Mouse (Mus musculus): ENCODE data around the gene Akt1s1.

Akt1s1 gene

DNA sequence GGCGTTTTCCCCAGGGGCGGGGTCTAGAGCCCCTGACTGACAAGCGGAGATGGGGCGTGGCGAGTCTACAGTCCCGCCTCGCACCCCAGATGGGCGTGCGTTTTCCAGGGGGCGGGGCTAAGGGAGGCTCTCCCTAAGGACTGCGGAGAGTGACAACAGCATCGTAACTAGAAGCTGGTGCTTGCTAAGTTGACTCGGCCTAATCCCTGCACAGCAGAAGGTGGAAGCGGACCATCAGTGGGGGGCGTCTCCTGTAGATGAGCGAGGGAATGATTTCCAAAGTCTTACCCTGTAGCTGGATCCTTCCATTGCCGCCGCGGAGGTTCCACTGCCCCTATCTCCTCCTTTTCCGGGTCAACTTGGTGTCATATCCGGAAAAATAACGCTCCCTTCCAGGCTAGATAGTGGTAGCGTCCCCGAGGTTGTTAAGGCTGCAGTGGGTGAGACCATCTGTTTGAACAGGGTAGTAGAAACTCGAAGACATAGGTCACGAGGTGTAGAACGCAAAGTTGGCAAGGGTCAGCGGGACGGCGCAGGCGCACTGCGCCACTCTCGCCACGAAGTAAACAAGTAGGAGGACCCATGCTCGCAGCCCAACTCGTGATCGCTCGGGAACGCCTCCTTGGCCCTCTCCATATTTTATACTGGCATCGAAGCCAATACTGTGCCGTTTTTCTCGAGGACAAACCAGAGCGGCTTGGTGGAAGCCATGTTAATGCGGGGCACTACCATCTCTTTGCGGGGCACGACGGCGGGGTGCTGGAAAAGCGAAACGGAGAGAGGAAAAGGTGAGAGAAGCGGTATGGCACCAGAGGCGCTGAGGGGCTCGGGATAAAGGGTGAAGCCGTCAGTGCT, at the start of gene Akt1s1, which contains the start of gene Tbc1d17:
Akt1s1 (plus strand) TSS at position 431 of the 855 bp plus-strand sequence.
Tbc1d17 (minus strand) TSS at position 519 of the 855 bp plus-strand sequence.
- peak; percentile 99 to 100 for DNase-seq

DNA sequence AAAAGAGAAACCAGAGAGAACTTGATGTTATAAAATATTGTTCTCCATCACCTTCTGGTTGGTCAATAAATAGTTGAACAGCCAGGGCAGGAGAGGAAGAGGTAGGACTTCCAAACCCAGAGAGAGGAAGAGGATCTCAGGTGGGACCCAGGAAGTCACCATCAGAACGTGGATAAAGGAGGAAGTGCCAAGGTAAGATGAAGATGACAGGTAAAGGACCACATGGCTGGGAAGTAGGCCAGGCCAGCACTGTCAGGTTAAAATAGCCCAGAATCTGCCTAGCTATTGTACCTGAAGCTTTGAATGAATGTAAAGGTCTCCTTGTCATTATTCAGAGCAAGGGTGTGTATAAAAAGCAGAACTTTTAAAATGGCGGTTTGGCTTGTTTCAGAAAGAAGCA, 39.9 kb upstream of the Akt1s1 start:
- DNase-seq, result no peak

DNA sequence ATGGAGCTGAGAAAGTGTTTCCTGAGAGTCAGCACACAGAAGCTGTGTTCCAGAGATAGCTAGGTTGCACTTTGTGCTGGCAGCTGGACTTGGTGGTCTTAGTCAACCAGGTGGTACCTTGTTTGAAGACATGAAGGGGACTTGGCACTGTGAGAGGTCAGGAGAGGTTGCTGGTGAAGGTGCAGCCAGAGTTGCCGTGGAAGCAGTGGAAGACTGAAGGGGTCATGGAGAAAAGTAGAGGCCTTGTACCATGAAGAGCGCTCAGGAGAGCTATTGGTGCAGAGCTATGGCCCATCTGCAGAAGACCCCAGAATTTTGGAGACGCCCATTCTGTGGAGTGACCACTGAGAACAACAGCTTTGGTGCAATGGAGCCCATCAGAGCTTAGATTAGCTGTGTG, 39.3 kb upstream of the Akt1s1 start:
- DNase-seq, result no peak

DNA sequence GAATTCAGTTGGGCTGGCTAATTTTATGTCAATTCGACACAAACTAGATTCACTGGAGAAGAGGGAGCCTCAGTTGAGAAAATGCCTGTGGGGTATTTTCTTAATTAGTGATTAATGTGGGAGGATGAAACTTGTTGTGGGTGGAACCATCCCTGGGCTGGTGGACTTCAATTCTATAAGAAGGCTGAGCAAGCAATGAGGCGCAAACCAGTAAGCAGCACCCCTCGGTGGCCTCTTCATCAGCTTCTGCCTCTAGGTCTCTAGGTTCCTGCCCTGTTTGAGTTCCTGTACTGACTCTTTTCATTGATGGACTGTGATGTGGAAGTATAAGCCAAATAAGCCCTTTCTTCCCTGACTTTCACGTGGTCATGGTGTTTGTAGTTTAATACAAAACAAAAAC, 38.4 kb upstream of the Akt1s1 start:
- DNase-seq, result no peak

GRCm38 (mm10) chr7:44810819-44811557, 37.8 kb upstream of the Akt1s1 start:
- no peak for DNase-seq

- no peak for DNase-seq
These were observed 36.0 kb upstream of the Akt1s1 start for GRCm38 (mm10) chr7:44812651-44813325.

DNA sequence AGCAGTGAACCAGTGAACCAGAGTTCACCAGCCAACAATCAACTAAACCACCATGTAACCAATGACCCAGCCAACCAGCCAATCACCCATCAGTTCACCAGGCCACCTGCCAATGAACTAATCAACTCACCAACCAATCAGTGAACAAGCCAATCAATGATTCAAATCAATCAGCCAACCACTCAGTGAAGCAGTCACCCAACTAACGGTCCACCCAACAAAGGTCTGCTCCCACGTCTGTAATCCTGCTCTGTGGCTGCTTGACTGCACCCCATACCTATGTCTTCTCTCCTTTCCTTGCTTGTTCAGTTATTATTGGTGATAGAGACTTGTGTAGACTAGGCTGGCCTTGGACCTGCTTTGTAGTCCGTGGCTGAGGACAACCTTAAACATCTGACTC, 34.8 kb upstream of the Akt1s1 start:
- no peak for DNase-seq

DNA sequence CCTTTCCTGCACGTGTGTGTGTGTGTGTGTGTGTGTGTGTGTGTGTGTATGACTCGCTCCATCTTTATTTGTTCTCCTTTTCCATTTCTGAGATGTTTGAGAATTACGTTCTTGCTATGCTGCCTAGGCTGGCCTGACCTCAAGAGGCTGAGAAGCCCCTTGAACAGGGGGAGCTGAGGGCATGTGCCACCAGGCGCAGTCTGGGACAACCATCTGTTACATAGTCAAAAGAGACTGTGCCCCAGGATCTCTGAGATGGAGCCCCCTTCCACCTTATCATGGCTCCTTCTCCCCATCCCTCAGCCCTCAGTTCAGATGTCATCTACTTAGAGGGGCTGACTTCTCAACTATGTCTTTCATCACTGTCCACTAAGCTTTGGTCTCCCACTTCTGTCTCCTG, 34.4 kb upstream of the Akt1s1 start:
- DNase-seq, result no peak

- no peak for DNase-seq
These were observed 33.7 kb upstream of the Akt1s1 start for GRCm38 (mm10) chr7:44814952-44815553.

DNA sequence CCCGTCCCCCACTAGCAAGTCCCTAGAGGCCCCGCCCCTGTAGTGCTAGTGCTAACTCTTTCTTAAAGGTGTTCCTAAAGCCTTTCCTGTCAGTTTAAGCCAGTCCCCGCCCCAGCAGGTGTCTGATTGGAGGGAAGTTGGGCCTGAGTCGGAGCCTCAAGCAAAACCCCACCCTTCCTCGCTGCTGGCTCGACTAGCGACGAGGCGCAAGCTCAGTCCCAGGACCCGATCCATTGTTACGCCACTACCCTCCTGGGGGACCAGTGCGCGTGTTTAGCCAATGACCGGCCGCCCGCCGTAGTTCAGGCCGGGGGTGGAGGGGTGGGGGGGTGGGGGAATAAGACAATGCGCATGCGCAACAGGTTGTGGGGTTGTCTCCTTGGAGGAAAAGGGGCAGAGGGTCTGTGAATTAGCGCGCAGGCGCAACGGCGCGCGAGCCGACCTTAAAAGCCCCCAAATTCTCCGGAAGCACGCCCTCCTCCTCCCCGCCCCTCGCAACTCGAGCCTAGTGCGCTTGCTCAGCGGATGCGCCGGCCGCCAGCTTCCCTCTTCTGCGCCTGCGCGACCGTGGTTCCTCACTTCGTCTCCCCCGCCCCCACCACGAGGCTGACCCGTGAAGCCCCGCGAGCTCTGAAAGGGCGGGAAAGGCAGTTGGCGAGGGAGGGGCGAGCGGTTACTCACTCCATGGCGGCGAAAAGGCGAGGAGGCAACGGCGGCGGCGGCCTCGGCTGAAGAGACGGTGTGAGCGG, 32.9 kb upstream of the Akt1s1 start, which contains the start of the genes Nup62 and Il4i1:
Nup62 (plus strand) TSS at position 368 of the 749 bp plus-strand sequence.
Il4i1 (plus strand) TSS at position 667 of the 749 bp plus-strand sequence.
- peak; percentile 99 to 100 for DNase-seq

DNA sequence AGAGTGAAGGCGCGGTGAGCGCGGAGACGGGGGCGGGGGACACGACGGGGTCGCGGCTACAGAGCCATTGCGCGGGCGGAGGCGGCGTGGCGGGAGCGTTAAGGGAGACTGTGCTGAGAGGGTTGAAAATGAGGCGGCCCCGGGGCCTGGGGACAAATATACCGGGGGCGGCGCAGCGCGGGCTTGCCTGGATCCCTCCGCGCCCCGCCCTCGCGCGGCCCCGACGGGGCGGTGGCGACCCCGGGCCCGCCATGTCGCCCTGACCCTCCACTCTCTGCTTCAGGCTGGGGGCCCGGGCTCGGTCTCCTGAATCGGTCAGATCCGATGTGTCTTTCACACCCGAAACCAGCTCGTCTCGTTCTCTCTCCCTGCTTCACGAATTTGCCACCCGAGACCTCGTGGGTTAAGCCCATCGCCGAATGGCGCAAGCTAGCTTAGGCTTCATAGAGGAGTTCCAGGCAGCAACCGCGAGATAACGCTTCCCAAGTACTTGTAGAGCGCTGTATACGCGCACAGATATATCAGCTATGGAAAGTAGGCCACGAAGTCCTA, 32.2 kb upstream of the Akt1s1 start, which contains the start of gene Atf5:
Atf5 (minus strand) TSS at position 189 of the 552 bp plus-strand sequence.
- peak in 1 of 2 experiments; percentile 85 for DNase-seq

DNA sequence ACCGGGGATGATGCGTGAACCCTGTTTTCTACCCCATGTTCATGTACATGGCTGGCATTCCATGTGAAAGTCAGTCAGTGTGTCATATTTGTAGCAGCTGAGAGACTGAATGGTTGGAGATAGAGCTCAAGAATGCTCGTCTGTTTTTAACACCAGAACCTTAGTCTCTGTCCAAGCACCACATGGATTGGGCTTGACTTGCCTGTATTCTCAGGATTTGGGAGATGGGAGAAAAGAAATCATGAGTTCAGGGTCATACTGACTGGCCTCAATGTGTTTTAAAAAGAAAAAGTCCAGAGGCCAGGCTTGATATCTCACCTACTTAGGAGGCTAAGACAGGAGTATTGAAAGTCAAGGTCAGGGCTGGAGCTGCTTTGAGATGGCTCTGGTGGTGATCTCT, 31.4 kb upstream of the Akt1s1 start:
- DNase-seq, result no peak

- DNase-seq, result peak in 1 of 2 experiments; percentile 48
These were observed 30.6 kb upstream of the Akt1s1 start for GRCm38 (mm10) chr7:44818164-44818563.

DNA sequence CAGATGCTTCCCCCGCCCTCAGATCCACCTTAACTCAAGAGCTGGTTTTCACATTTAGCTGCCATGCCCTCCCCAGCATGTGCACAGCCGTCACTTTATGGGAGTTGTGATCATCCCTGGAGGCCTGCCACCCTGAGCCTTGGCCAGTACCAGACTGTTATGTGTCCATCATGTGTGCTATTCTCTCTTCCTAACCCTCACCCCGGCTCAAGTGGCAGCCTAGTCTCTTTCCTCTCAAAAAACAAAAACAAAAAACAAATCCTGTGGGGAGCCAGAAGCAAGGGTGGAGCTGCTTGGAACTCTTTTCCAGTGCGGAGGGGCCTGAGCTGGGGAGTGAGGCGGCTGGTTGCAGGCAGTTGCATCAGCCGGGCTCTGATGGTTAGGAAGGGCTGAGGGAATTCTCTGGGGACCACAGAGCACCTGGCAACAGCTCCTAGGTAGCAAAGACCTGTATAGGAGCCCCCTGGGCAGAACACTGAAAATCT, 30.0 kb upstream of the Akt1s1 start:
- DNase-seq, result peak in 1 of 2 experiments; percentile 57

DNA sequence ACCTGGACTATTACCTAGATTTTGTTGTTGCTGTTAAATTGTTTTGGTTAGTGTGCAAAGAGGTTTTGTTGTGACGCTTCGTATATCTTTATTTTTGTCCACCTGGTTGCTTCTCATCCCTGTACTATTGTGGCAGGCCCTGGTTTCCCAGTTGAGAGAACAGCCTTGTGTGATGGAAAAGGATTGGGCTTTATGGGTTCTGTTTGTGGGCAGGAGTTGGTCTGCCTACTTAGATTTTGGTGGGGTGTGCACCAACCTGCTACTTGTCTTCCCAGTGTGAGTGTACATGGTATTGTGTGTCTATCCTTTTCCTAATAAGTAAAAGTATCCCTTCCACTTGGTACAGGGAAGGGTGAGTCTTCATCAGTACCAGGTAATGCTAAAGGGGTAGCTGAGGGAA, 29.4 kb upstream of the Akt1s1 start:
- no peak for DNase-seq

- no peak for DNase-seq
These were observed 28.9 kb upstream of the Akt1s1 start for GRCm38 (mm10) chr7:44819863-44820262.

DNA sequence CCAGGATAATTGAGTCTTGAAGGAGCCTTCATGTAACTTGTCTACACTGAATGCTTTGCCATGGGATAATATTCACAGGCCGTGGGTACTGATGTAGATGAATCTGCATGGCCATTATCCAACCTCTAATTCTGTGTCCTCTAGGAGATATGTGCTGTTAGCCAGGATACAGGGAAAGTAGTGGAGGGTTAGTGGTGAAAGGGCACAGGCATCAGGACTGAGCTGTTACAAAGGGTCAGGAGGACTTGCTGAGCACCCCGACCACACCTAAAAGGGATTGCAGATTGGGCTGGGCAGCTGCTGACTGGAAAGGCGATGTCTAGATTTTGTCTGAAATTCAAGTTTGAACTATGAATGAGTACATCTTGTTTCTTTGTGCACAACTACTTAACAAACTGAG, 28.3 kb upstream of the Akt1s1 start:
- DNase-seq, result no peak

DNA sequence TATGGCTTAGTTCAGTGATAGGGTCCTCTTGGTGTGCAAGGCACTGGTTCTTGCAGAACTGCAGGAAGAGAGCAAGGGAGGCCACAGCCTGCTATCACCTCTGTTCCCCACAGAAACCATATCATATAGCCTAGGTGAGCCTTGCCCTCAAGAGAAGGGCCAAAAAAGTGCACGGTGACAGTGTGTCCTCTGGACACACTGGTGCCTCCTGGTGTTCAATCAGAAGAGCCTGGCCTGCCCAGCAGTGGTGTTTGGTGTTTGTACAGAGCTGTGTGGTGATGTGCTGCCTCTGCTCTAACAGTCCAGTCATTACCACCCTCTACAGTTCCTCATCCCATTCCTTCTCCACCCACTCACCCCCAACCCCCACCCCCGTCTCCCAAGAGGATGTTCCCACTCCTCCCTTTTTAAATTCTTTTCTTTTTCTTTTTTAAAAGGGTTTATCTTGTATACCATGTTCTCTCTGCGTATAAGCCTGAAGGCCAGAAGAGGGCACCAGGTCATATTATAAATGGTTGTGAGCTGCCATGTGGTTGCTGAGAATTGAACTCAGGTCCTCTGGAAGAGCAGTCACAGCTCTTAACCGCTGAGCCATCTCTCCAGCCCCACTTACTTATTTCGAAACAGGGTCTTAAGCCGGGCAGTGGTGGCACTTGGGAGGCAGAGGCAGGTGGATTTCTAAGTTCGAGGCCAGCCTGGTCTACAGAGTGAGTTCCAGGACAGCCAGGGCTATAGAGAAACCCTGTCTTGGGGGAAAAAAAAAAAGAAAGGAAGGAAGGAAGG, 26.9 kb upstream of the Akt1s1 start:
- peak in 1 of 2 experiments; percentile 16 for DNase-seq

DNA sequence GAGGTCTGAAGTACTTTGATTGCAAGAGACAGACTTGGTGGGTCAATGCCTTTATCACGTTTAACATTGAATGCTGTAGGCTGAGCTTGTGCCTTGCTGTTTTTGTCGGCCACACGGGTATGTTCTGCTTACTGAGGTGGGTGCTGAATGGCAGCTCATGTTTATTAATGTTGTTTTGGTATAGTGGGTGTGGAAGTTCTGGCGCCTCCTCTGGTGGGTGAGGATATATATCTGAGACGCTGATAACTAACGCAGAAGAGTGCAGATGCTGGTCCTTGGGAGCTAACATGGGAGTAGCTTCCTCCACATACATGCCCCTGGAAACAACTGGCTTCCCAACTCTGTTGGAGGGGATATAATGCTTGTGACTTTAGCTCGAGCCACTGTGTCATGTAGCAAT, 25.4 kb upstream of the Akt1s1 start:
- DNase-seq, result peak in 1 of 2 experiments; percentile 13

GRCm38 (mm10) chr7:44824872-44825271, 23.9 kb upstream of the Akt1s1 start:
- DNase-seq, result peak; percentile 59 to 84

Measured in lung, postnatal 4 days (tissue).